Mouse (Mus musculus) intestine, embryonic 15.5 days (tissue): Measurements from ENCODE around the gene Bmp6. TPM values are rescaled to one million over a fixed set of nuclear protein-coding genes. Genes with fewer than 3 reads are reported as not detected.

ENCODE experiments used
- ATAC-seq: fragments of 200-750 bp; cut with Nextera tagmentation; 2 replicates; pipeline ENCODE4 v1.8.0; 2017; ENCODE audit warnings: moderate TSS enrichment, moderate library complexity
- H3K27ac ChIP-seq: fragments of 300-500 bp; sonication (generic); 2 replicates; pipeline ENCODE4 v1.5.1; 2015; ENCODE audit warnings: mild to moderate bottlenecking, inconsistent platforms
- H3K27me3 ChIP-seq: fragments of 300-500 bp; sonication (generic); replicated peaks from 2 replicates; pipeline ENCODE4 v1.6.1; 2015; ENCODE audit warnings: inconsistent platforms
- H3K36me3 ChIP-seq: fragments of 300-500 bp; sonication (generic); 2 replicates; pipeline ENCODE4 v1.6.1; 2015; ENCODE audit warnings: inconsistent platforms
- H3K4me1 ChIP-seq: fragments of 300-500 bp; sonication (generic); replicated peaks from 2 replicates; pipeline ENCODE4 v1.6.1; 2015; ENCODE audit warnings: inconsistent platforms
- H3K4me2 ChIP-seq: fragments of 300-500 bp; sonication (generic); replicated peaks from 2 replicates; pipeline ENCODE4 v1.6.1; 2015; ENCODE audit warnings: mild to moderate bottlenecking, inconsistent platforms
- H3K4me3 ChIP-seq: fragments of 300-500 bp; sonication (generic); replicated peaks from 2 replicates; pipeline ENCODE4 v1.5.1; 2015; ENCODE audit warnings: inconsistent platforms
- H3K9ac ChIP-seq: fragments of 300-500 bp; sonication (generic); 2 replicates; pipeline ENCODE4 v1.6.1; 2015; ENCODE audit warnings: inconsistent platforms
- H3K9me3 ChIP-seq: fragments of 300-500 bp; sonication (generic); 2 replicates; pipeline ENCODE4 v1.6.1; 2016; ENCODE audit warnings: inconsistent platforms
- WGBS: fragments of 180-500 bp; shearing (Covaris S2); methylation state at CpG from one replicate; pipeline ENCODE4 v1.1.7; 2015; 5-methylcytosine and 5-hydroxymethylcytosine counted together
- polyA plus RNA-seq: library from polyadenylated mRNA; unstranded; fragments of >200 nt; fragmentation: Nextera tagmentation; extraction: Ambion mirVana; gene quantifications from 2 replicates; pipeline ENCODE4 v1.2.1, GENCODE M21; 2015

The Bmp6 gene
- polyA plus RNA-seq = 1.5 and 1.6 TPM in 2 replicates

GRCm38 (mm10) chr13:38344713-38345430, at the start of gene Bmp6:
TSS of gene Bmp6 (plus strand) at chr13:38345107.
- peak; percentile 95 for ATAC-seq
- Histone ChIP-seq H3K27ac (no peak within 1 kb of the TSS), H3K36me3 (no peaks in the 10 kb centered on the region), H3K27me3 (peaks cover 37% of the 10 kb centered on the region), H3K9me3 (no peaks in the 10 kb centered on the region), H3K4me2 (peak within 1 kb of the TSS; percentile 94), H3K4me1 (peaks cover 26% of the 10 kb centered on the region), H3K4me3 (peak within 1 kb of the TSS; percentile 45), H3K9ac (peak within 1 kb of the TSS; percentile 34)
- 2% methylated on average over 54 of the region's 54 CpGs for WGBS

DNA sequence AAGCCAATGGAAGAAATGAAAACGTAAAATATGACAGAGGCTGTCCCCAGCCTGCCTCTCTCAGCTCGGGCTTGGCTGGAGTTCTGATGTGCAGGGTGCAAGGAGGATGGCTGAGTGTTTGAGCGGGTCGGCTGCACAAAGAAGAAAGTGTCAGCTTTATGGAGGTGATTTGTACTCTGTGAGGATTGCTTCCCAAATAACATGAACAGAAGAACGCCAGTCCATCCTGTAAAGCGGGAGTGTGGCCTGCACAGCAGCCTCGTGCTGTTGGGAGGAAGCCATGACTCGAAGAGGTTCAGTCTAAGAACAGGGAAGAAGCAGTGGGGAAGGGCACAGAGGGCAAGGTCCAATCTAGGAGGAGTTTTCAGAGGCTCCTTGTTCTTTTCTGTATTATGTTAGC, 48.7 kb upstream of the Bmp6 start:
- peak overlapping the region; percentile 66 for H3K27ac ChIP-seq

DNA sequence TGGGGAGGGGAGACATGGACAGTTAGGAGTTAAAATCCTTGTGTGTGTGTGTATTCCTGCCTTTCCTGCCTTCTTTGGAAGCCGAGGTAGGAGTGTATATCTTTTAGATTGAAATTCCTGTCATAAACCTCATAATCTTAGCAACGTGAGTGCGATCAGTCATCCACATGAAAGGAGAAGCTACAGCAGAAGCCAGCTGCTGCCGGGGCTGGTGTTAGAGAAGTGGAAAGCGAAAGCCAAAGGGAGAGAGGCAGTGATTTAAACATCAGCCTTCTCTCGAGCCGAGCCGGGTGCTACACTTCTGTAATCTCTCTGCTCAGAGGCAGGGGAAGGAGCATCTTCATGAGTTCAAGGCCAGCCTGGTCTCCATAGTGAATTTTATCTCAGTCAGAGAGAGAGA, 48.3 kb upstream of the Bmp6 start:
- H3K9ac ChIP-seq = peak overlapping the region; percentile 8; the same call in 1 of the 2 replicates
- H3K4me2 ChIP-seq = peak overlapping the region; percentile 33
- H3K27me3 ChIP-seq = no peaks in the 10 kb centered on the region
- no peaks in the 10 kb centered on the region for H3K36me3 ChIP-seq
- H3K4me1 ChIP-seq = peaks cover 11% of the 10 kb centered on the region; the same call in 1 of the 2 replicates
- ATAC-seq = peak; percentile 84
- no peaks in the 10 kb centered on the region for H3K9me3 ChIP-seq
- 12% methylated on average over 8 of the region's 8 CpGs for WGBS
- peak overlapping the region; percentile 66 for H3K27ac ChIP-seq
- no peak overlapping the region for H3K4me3 ChIP-seq

More for the DNA sequence above, 48.7 kb upstream of the Bmp6 start:
- no peaks in the 10 kb centered on the region for H3K9me3 ChIP-seq
- WGBS = 22% methylated on average over 8 of the region's 8 CpGs
- H3K4me3 ChIP-seq = no peak overlapping the region
- H3K27me3 ChIP-seq = no peaks in the 10 kb centered on the region
- peaks cover 11% of the 10 kb centered on the region; the same call in 1 of the 2 replicates for H3K4me1 ChIP-seq
- ATAC-seq = peak; percentile 92
- H3K4me2 ChIP-seq = peak overlapping the region; percentile 33; the same call in 1 of the 2 replicates
- H3K9ac ChIP-seq = 0 out of 2 replicates have a peak overlapping the region, but pooled peaks have one; percentile 8
- H3K36me3 ChIP-seq = no peaks in the 10 kb centered on the region

DNA sequence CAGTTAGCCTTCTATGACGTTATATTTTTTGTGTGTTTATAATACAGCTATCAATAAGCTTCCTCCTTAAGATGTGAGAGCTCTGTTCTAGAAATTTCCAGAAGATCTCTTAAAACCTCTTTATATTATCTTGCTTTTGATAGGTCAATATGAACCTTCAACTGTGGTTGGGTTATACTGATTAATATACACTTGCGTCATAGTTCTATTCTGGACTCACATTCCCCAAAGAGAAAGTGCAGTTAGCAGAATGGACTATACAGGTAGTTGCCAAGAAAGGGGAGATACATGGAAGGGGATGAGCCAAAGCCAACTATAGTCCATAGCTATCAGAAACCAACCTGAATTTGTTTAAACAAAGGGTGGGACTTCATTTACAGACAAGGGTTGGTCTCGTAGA, 33.8 kb upstream of the Bmp6 start:
- no peak for ATAC-seq

GRCm38 (mm10) chr13:38312357-38313040, 32.4 kb upstream of the Bmp6 start:
- no peak overlapping the region for H3K4me3 ChIP-seq
- H3K27ac ChIP-seq = 0 out of 2 replicates have a peak overlapping the region, but pooled peaks have one; percentile 27
- 60% methylated on average over 12 of the region's 12 CpGs for WGBS

More for the DNA sequence above, 33.8 kb upstream of the Bmp6 start:
- Histone ChIP-seq H3K27ac (no peak overlapping the region), H3K36me3 (no peaks in the 10 kb centered on the region), H3K9ac (no peak overlapping the region), H3K27me3 (no peaks in the 10 kb centered on the region), H3K4me1 (no peaks in the 10 kb centered on the region), H3K4me3 (no peak overlapping the region), H3K4me2 (no peak overlapping the region), H3K9me3 (no peaks in the 10 kb centered on the region)
- WGBS = 56% methylated on average over 3 of the region's 3 CpGs

DNA sequence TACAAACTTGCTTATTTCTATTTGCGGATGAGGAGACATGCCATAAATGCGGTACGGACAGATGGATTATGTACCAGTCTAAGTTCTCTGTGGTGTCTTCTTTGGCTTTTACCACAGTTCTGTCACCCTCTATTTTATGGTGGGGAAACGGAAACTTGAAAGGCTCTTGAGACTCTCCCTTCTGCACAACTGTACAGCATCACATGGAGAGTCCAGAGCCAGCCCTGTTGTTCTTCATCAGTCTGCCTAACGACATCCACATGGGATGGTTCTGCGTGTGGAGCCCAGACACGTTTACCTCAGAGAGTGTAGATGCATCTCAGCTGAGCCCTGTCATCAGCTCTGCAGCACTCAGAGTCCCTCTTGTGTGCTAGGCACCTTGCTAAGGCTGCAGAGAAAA, 30.3 kb upstream of the Bmp6 start:
- no peak overlapping the region for H3K4me2 ChIP-seq
- no peaks in the 10 kb centered on the region for H3K36me3 ChIP-seq
- no peak overlapping the region for H3K27ac ChIP-seq
- no peaks in the 10 kb centered on the region for H3K9me3 ChIP-seq
- H3K9ac ChIP-seq = no peak overlapping the region
- WGBS = 55% methylated on average over 7 of the region's 7 CpGs
- no peak for ATAC-seq
- no peak overlapping the region for H3K4me3 ChIP-seq
- no peaks in the 10 kb centered on the region for H3K27me3 ChIP-seq
- no peaks in the 10 kb centered on the region for H3K4me1 ChIP-seq

More at GRCm38 (mm10) chr13:38312357-38313040, 32.4 kb upstream of the Bmp6 start:
- H3K9me3 ChIP-seq = no peaks in the 10 kb centered on the region
- ATAC-seq = peak; percentile 90
- H3K36me3 ChIP-seq = no peaks in the 10 kb centered on the region
- H3K27me3 ChIP-seq = no peaks in the 10 kb centered on the region
- H3K9ac ChIP-seq = no peak overlapping the region
- no peaks in the 10 kb centered on the region for H3K4me1 ChIP-seq
- H3K4me2 ChIP-seq = peak overlapping the region; percentile 46

- Histone ChIP-seq H3K4me2 (no peak overlapping the region), H3K4me3 (no peak overlapping the region), H3K36me3 (no peaks in the 10 kb centered on the region), H3K27me3 (no peaks in the 10 kb centered on the region), H3K4me1 (peaks cover 4% of the 10 kb centered on the region; the same call in 1 of the 2 replicates), H3K9me3 (no peaks in the 10 kb centered on the region), H3K9ac (no peak overlapping the region), H3K27ac (no peak overlapping the region)
- WGBS = 91% methylated on average over 1 of the region's 1 CpGs
- ATAC-seq = no peak
Measured at GRCm38 (mm10) chr13:38318418-38318817, 26.5 kb upstream of the Bmp6 start.

DNA sequence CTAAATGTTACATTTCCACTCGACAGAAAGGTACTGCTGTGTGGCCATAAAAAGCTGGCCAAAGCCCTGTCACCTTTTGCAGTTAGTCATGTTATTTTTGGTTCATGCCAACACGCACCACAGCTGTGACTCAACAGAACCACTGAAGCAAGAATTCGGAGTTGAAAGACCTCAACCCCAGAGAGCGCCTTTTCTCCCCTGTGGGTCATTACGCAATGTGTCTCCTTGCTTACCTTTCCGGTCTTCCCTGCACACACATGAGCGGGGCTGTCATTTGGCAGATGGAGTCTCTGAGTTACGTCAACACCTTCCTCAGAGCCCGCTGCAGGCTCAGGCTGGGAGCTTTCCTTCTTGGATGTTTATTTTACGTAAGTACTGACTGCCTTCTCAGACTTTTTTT, 24.6 kb upstream of the Bmp6 start:
- peak; percentile 45; the same call in 1 of the 2 replicates for ATAC-seq
- Histone ChIP-seq H3K4me1 (peaks cover 4% of the 10 kb centered on the region; the same call in 1 of the 2 replicates), H3K27me3 (no peaks in the 10 kb centered on the region), H3K9ac (no peak overlapping the region), H3K9me3 (no peaks in the 10 kb centered on the region), H3K4me2 (no peak overlapping the region), H3K27ac (no peak overlapping the region), H3K4me3 (no peak overlapping the region), H3K36me3 (no peaks in the 10 kb centered on the region)
- 32% methylated on average over 10 of the region's 10 CpGs for WGBS

DNA sequence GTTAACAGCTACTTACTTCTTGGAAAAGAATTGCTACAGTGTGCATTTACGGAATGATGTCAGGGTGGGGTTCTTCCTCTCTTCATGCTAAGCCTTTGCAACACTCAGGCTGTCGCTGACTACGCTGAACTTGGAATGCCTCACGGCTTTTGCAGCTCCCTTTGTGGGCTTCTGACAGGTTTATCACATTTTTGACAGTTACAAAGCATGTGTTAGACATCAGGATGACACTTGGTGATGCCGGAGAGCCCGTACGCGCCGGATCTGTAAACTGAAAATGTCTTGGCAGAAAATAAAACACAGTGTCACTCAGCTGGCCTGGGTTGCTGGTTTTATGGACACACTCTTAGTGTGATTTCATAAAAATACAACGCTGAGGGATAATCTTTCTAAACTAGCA, 20.5 kb upstream of the Bmp6 start:
- peaks cover 4% of the 10 kb centered on the region; the same call in 1 of the 2 replicates for H3K4me1 ChIP-seq
- WGBS = 31% methylated on average over 10 of the region's 10 CpGs
- no peak overlapping the region for H3K4me2 ChIP-seq
- H3K27ac ChIP-seq = no peak overlapping the region
- H3K27me3 ChIP-seq = no peaks in the 10 kb centered on the region
- H3K9me3 ChIP-seq = no peaks in the 10 kb centered on the region
- H3K4me3 ChIP-seq = no peak overlapping the region
- H3K36me3 ChIP-seq = no peaks in the 10 kb centered on the region
- ATAC-seq = no peak
- no peak overlapping the region for H3K9ac ChIP-seq

DNA sequence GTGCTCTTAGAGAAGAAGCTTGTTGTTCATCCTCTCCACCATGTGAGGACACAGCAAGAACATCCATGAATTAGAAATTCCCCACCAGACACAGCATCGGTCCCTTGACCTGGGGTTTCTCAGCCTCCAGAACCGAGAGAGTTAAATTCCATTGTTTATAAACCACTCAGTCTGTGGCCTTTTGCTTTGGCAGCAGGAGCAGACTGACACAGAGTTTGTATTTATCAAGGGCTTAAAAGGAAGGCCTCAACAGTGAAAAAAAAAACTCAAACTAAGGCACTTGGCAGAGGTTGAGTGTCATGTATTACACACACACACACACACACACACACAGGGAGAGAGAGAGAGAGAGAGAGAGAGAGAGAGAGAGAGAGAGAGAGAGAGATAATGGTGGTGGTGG, 17.5 kb upstream of the Bmp6 start:
- Histone ChIP-seq H3K9me3 (no peaks in the 10 kb centered on the region), H3K27me3 (no peaks in the 10 kb centered on the region), H3K9ac (no peak overlapping the region), H3K36me3 (no peaks in the 10 kb centered on the region), H3K4me1 (no peaks in the 10 kb centered on the region), H3K4me2 (no peak overlapping the region), H3K27ac (no peak overlapping the region), H3K4me3 (no peak overlapping the region)
- no peak for ATAC-seq
- WGBS = 17% methylated on average over 2 of the region's 2 CpGs

DNA sequence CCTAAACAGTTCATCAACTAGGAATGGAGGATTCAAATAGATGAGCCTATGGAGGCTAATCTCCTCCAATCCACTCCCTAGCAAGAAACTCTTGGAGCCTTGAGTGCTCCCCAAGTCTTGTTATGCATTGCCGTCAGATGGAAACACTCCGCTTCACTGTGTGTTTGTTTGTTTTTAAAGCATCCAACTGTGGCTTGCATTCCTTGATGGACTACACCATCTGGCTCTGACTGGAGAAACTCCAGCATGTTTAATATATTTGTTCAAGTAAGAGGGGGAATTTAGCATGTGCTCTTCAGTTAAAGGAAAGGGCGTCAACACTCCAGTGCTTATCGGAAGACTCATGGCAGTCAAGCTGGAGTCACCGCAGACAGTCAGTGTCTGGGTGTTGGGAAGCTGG, 11.4 kb upstream of the Bmp6 start:
- H3K27ac ChIP-seq = no peak overlapping the region
- no peaks in the 10 kb centered on the region for H3K27me3 ChIP-seq
- H3K9me3 ChIP-seq = no peaks in the 10 kb centered on the region
- H3K4me1 ChIP-seq = no peaks in the 10 kb centered on the region
- H3K4me2 ChIP-seq = no peak overlapping the region
- 73% methylated on average over 5 of the region's 5 CpGs for WGBS
- no peak overlapping the region for H3K9ac ChIP-seq
- H3K36me3 ChIP-seq = no peaks in the 10 kb centered on the region
- ATAC-seq = no peak
- no peak overlapping the region for H3K4me3 ChIP-seq

DNA sequence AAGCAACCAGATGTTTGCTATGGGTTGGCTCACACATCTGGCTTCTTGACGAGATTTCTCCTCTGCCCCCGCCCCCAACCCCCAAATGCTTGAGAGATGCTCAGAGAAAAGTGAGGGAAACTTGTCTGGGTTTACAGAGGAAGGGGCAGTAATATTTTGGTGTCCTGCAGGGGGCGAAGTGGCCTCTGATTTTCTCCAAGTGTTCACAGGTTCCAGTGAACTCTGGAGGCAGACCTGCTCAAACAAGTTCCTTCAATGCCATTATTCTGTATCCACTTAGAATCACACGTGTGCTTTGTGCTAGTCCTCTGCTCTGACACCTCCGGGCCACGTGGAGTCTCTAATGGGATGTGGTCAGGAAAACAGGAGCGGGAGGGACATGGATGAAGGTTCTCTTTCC, 2.3 kb upstream of the Bmp6 start:
- ATAC-seq = no peak

More for the DNA sequence above, 2.3 kb upstream of the Bmp6 start:
- Histone ChIP-seq H3K9me3 (no peaks in the 10 kb centered on the region), H3K4me1 (peaks cover 26% of the 10 kb centered on the region), H3K9ac (no peak overlapping the region), H3K36me3 (no peaks in the 10 kb centered on the region), H3K4me2 (no peak overlapping the region), H3K4me3 (no peak overlapping the region), H3K27me3 (peaks cover 32% of the 10 kb centered on the region), H3K27ac (no peak overlapping the region)
- 26% methylated on average over 7 of the region's 7 CpGs for WGBS
